Mouse (Mus musculus) hindbrain, embryonic 10.5 days (tissue): ENCODE measurements around the gene Bcl2l14. TPM values are rescaled to one million over a fixed set of nuclear protein-coding genes. Genes with fewer than 3 reads are reported as not detected.

Experiments
- DNase-seq: peaks from one replicate; pipeline ENCODE4 v3.0.0-alpha.2; 2017; ENCODE audit warnings: low spot score
- H3K27ac ChIP-seq: fragments of 300-500 bp; sonication (generic); 2 replicates; pipeline ENCODE4 v1.5.1; 2016; ENCODE audit warnings: mild to moderate bottlenecking, moderate library complexity
- H3K27me3 ChIP-seq: fragments of 300-500 bp; sonication (generic); 2 replicates; pipeline ENCODE4 v1.6.1; 2016; ENCODE audit warnings: mild to moderate bottlenecking; ENCODE audit not compliant: poor library complexity, insufficient read depth, severe bottlenecking
- H3K36me3 ChIP-seq: fragments of 300-500 bp; sonication (generic); 2 replicates; pipeline ENCODE4 v1.6.1; 2016; ENCODE audit warnings: mild to moderate bottlenecking, moderate library complexity
- H3K4me1 ChIP-seq: fragments of 300-500 bp; sonication (generic); replicated peaks from 2 replicates; pipeline ENCODE4 v1.6.1; 2016; ENCODE audit warnings: mild to moderate bottlenecking
- H3K4me3 ChIP-seq: fragments of 300-500 bp; sonication (generic); 2 replicates; pipeline ENCODE4 v1.5.1; 2016; ENCODE audit warnings: mild to moderate bottlenecking, moderate library complexity
- H3K9me3 ChIP-seq: fragments of 300-500 bp; sonication (generic); 2 replicates; pipeline ENCODE4 v1.6.1; 2016; ENCODE audit warnings: mild to moderate bottlenecking, moderate library complexity
- WGBS: fragments of 180-500 bp; shearing (Covaris S2); methylation state at CpG from one replicate; pipeline ENCODE4 v1.1.7; 2016; 5-methylcytosine and 5-hydroxymethylcytosine counted together
- polyA plus RNA-seq: library from polyadenylated mRNA; unstranded; fragments of >200 nt; fragmentation: Nextera tagmentation; extraction: Ambion mirVana; gene quantifications from 2 replicates; pipeline ENCODE4 v1.2.1, GENCODE M21; 2016

Bcl2l14 gene
- polyA plus RNA-seq, 1 experiment from 2014 or later: 0.31 TPM

DNA sequence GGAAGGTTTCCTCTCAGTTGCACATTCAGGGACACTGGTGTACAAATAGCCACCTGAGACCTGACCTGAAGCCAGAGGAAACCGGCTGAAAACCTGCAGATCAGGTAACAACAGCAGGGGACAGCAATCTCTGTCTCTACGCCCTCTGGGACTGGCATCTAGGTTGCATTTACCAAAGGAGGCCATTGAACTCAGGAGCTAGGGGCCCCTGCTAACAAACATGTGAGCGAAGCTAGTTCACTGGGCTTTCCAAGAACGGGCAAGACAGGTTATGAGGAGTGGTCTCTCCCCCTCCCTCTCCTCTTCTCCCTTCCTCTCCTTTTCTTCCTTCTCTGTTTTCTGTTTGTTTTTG is 18.4 kb downstream of the Bcl2l14 start:
- no peaks in the 10 kb centered on the region for H3K9me3 ChIP-seq
- H3K27me3 ChIP-seq: no peaks in the 10 kb centered on the region
- peaks cover 5% of the 10 kb centered on the region; the same call in 1 of the 2 replicates for H3K4me1 ChIP-seq
- H3K36me3 ChIP-seq: no peaks in the 10 kb centered on the region
- no peak overlapping the region for H3K27ac ChIP-seq
- no peak for DNase-seq
- 70% methylated on average over 4 of the region's 4 CpGs for WGBS
- no peak overlapping the region for H3K4me3 ChIP-seq

- 52% methylated on average over 3 of the region's 3 CpGs for WGBS
- H3K4me1 ChIP-seq: peaks cover 5% of the 10 kb centered on the region; the same call in 1 of the 2 replicates
- no peak for DNase-seq
Observed at GRCm38 (mm10) chr6:134416556-134417105, 20.5 kb downstream of the Bcl2l14 start.

GRCm38 (mm10) chr6:134417886-134418285 is 21.8 kb downstream of the Bcl2l14 start:
- no peak overlapping the region for H3K4me3 ChIP-seq
- DNase-seq: no peak
- H3K27me3 ChIP-seq: no peaks in the 10 kb centered on the region
- H3K4me1 ChIP-seq: peaks cover 5% of the 10 kb centered on the region; the same call in 1 of the 2 replicates
- no peak overlapping the region for H3K27ac ChIP-seq
- 84% methylated on average over 3 of the region's 3 CpGs for WGBS
- no peaks in the 10 kb centered on the region for H3K9me3 ChIP-seq
- no peaks in the 10 kb centered on the region for H3K36me3 ChIP-seq

More at GRCm38 (mm10) chr6:134416556-134417105, 20.5 kb downstream of the Bcl2l14 start:
- Histone ChIP-seq H3K27me3 (no peaks in the 10 kb centered on the region), H3K36me3 (no peaks in the 10 kb centered on the region), H3K9me3 (no peaks in the 10 kb centered on the region), H3K4me3 (no peak overlapping the region), H3K27ac (no peak overlapping the region)

- DNase-seq: no peak
- Histone ChIP-seq H3K4me3 (no peak overlapping the region), H3K27me3 (no peaks in the 10 kb centered on the region), H3K4me1 (peaks cover 9% of the 10 kb centered on the region), H3K36me3 (no peaks in the 10 kb centered on the region), H3K27ac (no peak overlapping the region), H3K9me3 (no peaks in the 10 kb centered on the region)
- WGBS: 79% methylated on average over 8 of the region's 8 CpGs
Observed at GRCm38 (mm10) chr6:134420375-134420774, 24.3 kb downstream of the Bcl2l14 start.

DNA sequence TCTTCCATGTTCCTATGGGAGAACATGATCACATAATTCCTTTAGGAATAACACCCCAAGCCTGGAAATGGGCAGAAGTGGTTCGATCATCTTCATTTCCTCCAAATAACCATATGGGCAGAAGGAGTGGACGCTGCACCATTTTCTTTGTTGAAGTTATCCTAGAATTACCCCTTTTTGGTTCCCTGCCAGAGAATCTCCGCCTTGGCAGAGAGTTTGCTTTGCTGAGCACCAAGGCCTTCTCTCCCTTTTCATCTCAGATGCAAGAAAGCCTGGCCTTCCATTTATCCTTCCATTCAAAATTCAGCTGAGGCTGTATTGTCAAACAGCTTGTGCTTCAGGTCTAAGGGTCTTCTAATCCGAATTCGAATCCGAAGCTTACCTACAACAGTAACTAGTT is 25.8 kb downstream of the Bcl2l14 start:
- no peak overlapping the region for H3K27ac ChIP-seq
- WGBS: 91% methylated on average over 6 of the region's 6 CpGs
- H3K9me3 ChIP-seq: no peaks in the 10 kb centered on the region
- no peak for DNase-seq
- no peaks in the 10 kb centered on the region for H3K27me3 ChIP-seq
- H3K4me1 ChIP-seq: peaks cover 6% of the 10 kb centered on the region
- no peaks in the 10 kb centered on the region for H3K36me3 ChIP-seq
- no peak overlapping the region for H3K4me3 ChIP-seq

DNA sequence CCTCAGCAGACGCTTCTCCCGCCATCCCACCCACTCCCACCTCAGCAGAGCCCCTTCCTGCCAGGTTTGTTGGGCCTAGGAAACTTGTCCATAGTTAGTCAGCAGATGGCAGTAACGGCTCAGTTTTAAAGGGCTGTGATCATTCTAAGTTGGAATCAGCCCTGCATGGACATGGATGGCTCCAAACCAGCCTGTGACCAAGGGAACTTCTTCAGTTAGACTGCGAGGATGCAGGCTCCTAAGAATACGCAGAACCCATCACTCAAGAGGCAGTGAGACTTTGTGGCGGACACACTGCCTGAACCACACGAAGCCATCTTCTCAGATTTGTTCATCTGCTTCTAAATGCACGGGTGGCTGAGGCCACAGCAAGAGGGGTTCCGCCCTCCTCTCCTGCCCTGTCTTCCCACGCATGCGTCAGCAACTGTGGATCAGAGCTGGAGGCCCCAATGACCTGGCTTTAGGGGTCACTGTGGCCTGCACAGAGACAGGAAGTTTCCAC is 29.1 kb downstream of the Bcl2l14 start:
- Histone ChIP-seq H3K9me3 (no peaks in the 10 kb centered on the region), H3K27ac (no peak overlapping the region), H3K4me1 (peaks cover 6% of the 10 kb centered on the region; the same call in 1 of the 2 replicates), H3K27me3 (no peaks in the 10 kb centered on the region), H3K4me3 (no peak overlapping the region), H3K36me3 (no peaks in the 10 kb centered on the region)
- 43% methylated on average over 11 of the region's 11 CpGs for WGBS
- DNase-seq: peak; percentile 64

DNA sequence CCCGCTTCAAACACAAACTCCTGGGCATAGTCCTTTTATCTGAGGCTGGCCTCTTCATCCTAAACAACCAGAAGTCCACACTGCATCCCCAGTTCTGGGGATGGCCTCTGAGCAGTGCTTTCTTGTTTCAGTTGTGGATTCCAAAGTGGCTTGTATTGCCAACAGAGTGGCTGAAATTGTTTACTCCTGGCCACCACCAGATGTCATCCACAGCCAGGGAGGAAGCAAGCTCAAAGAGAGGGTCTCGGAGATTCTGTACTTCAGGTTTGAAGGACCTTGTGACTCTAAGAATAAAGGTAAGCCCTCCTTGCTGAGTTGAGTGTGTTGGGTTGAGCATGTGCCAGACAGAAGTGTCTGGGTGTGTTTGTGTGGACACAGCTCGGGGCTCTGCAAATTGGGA is 31.0 kb downstream of the Bcl2l14 start:
- DNase-seq: no peak
- Histone ChIP-seq H3K27ac (no peak overlapping the region), H3K27me3 (no peaks in the 10 kb centered on the region), H3K36me3 (no peaks in the 10 kb centered on the region), H3K4me3 (no peak overlapping the region), H3K9me3 (no peaks in the 10 kb centered on the region), H3K4me1 (peaks cover 20% of the 10 kb centered on the region)
- 85% methylated on average over 3 of the region's 3 CpGs for WGBS

GRCm38 (mm10) chr6:134428455-134428854 is 32.3 kb downstream of the Bcl2l14 start:
- Histone ChIP-seq H3K9me3 (no peaks in the 10 kb centered on the region), H3K4me1 (peaks cover 20% of the 10 kb centered on the region), H3K4me3 (no peak overlapping the region), H3K27ac (no peak overlapping the region), H3K27me3 (no peaks in the 10 kb centered on the region), H3K36me3 (no peaks in the 10 kb centered on the region)
- DNase-seq: no peak
- 81% methylated on average over 5 of the region's 5 CpGs for WGBS

DNA sequence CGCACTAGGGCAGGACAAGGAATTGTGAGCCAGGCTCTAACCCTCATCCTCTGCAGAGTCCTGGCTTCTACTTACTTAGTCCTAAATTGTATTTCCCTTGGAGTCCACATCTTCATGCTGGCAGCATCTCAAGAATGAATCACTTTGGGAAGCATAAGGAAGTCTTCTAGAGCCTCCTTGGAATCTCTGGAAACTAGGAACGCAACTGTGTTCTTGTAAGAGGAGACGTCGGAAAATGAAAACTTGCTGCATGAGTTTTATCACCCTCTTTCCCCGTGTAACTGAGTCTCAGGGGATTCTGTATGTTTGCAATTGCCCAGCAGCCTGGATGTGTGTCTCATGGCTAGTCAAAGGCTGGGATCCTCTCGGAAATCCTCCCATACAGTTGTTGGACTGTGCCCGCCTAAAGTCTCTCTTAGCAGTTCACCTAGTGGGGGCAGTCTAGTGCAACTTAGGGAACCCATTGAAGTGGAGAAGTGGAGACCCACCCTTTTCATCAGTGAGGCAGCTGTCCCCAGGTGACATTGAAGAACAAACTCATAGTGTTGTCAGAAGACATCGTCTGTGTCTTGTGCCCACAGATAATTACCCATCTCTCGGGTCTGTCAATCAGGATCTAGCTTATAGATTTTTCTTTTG is 34.2 kb downstream of the Bcl2l14 start:
- Histone ChIP-seq H3K36me3 (no peaks in the 10 kb centered on the region), H3K4me3 (no peak overlapping the region), H3K27ac (no peak overlapping the region), H3K9me3 (no peaks in the 10 kb centered on the region), H3K27me3 (no peaks in the 10 kb centered on the region), H3K4me1 (peaks cover 17% of the 10 kb centered on the region)
- WGBS: 82% methylated on average over 9 of the region's 9 CpGs
- DNase-seq: no peak

DNA sequence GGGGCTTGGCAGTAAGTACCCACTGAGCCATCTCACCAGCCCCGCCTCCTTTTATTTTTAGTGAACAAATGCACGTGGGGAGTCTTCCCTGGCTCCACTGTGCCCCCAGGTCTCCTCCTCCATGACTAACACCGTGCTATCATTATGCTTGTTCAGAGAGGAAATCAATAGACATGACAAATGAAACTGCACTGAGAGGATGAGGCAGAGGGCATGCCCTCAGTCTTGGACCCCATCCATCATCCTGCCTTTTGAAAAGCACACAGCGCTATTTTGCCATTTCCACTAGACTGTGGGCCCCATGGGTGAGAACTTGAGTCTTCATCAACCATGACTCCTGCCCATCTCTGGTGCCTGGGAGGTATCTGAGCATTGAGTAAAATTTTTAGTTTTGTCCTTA is 35.5 kb downstream of the Bcl2l14 start:
- H3K27me3 ChIP-seq: no peaks in the 10 kb centered on the region
- H3K9me3 ChIP-seq: no peaks in the 10 kb centered on the region
- no peak overlapping the region for H3K27ac ChIP-seq
- WGBS: 44% methylated on average over 4 of the region's 4 CpGs
- H3K36me3 ChIP-seq: no peaks in the 10 kb centered on the region
- H3K4me1 ChIP-seq: peaks cover 14% of the 10 kb centered on the region
- no peak overlapping the region for H3K4me3 ChIP-seq
- DNase-seq: no peak

- Histone ChIP-seq H3K4me3 (no peak overlapping the region), H3K4me1 (peaks cover 14% of the 10 kb centered on the region), H3K9me3 (no peaks in the 10 kb centered on the region), H3K27ac (no peak overlapping the region), H3K36me3 (no peaks in the 10 kb centered on the region), H3K27me3 (no peaks in the 10 kb centered on the region)
- no peak for DNase-seq
- 88% methylated on average over 3 of the region's 3 CpGs for WGBS
Observed at GRCm38 (mm10) chr6:134433281-134433680, 37.2 kb downstream of the Bcl2l14 start.

GRCm38 (mm10) chr6:134434044-134434443 is 37.9 kb downstream of the Bcl2l14 start:
- no peak for DNase-seq
- Histone ChIP-seq H3K9me3 (no peaks in the 10 kb centered on the region), H3K27me3 (no peaks in the 10 kb centered on the region), H3K4me3 (no peak overlapping the region), H3K36me3 (no peaks in the 10 kb centered on the region), H3K4me1 (peaks cover 17% of the 10 kb centered on the region), H3K27ac (no peak overlapping the region)
- WGBS: 79% methylated on average over 6 of the region's 6 CpGs

DNA sequence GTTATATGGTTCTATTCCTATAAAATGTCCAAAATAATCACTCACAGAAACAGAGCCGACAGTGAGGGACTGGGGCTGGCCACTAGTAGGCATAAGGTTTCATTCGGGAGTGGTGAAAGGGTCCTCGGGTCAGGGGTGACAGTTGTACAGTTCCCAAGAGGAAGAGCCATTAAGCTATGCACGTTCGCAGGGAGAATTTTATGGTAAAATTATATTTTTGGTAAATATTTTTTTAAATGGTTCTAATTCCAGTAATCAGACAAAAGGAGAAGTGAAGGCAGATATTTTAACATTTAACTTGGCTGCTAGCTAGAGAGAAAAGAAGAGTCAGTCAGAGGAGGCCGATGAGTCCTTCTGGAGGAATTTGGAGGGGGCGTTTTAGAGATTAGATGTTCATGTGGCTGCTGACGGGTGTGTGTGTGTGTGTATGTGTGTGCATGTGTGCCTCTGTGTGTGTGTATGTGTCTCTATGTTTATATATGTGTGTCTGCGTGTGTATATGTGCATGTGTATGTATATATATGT is 38.8 kb downstream of the Bcl2l14 start:
- no peaks in the 10 kb centered on the region for H3K36me3 ChIP-seq
- H3K4me3 ChIP-seq: no peak overlapping the region
- H3K27me3 ChIP-seq: no peaks in the 10 kb centered on the region
- WGBS: 72% methylated on average over 9 of the region's 9 CpGs
- H3K9me3 ChIP-seq: no peaks in the 10 kb centered on the region
- H3K27ac ChIP-seq: no peak overlapping the region
- H3K4me1 ChIP-seq: peaks cover 26% of the 10 kb centered on the region
- no peak for DNase-seq
